Mouse (Mus musculus) liver, embryonic 14.5 days (tissue): ENCODE measurements around the gene Anapc16.

Experiments used
- CTCF ChIP-seq: IDR thresholded peaks from 2 replicates; pipeline ENCODE4 v1.5.1; 2016; ENCODE audit warnings: antibody characterized with exemption, low read depth, control low read depth
- EP300 ChIP-seq: IDR thresholded peaks from 2 replicates; pipeline ENCODE4 v1.6.1; 2016; ENCODE audit warnings: antibody characterized with exemption, low read depth

DNA sequence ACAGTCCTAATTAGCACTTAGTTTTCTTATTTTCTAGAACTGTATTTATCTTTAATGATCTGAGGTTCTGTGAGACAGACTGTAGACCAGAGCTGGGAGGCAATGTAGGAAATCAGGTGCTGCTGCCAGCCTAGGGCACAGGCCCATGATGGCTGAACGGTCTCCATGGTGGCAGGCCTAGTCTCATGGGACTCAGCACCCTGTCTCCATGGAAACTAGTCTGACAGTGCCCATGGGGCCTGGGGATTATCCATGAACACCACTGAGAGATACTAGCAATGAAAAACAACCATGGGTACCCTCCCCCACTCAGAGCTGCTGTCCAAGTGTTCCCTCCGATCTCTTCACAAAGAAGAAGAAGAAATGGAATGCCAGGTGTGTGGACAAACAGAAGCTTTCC lies 29.1 kb upstream of the Anapc16 start:
- no peak for TF ChIP-seq CTCF
- TF ChIP-seq EP300: no peak
